Mouse (Mus musculus): ENCODE measurements around the gene Asb5. TPM values are rescaled to one million over a fixed set of nuclear protein-coding genes. Genes with fewer than 3 reads are reported as not detected.
A peak's percentile ranks its signal among the peaks of the same experiment; 100 is the strongest.
"Not testable (repeated sequence)": the region's sequence is repeated elsewhere in the genome, so short reads cannot be mapped to it uniquely, and the experiment has no call there.

Asb5 gene
- polyA plus RNA-seq, 1 experiment from 2014 or later: 1.1 TPM

- no peak for DNase-seq
- Histone ChIP-seq H3K27ac (ENCODE audit: low read depth) (no peak overlapping the region), H3K36me3 (replicated peaks; ENCODE audit: insufficient read depth, low read length) (no peaks in the 10 kb centered on the region), H3K4me2 (ENCODE audit: low read depth, low read length) (no peak overlapping the region), H3K4me1 (ENCODE audit: insufficient read depth) (0 out of 2 replicates have a peak, but pooled peaks cover 5% of the 10 kb centered on the region), H3K9ac (replicated peaks) (no peak overlapping the region), H3K4me3 (ENCODE audit: low read depth, low read length) (no peak overlapping the region), H3K9me3 (ENCODE audit: low read length) (no peaks in the 10 kb centered on the region), H3K27me3 (ENCODE audit: insufficient read depth, low read length) (no peaks in the 10 kb centered on the region)
- no peak for ATAC-seq
- WGBS (ENCODE audit: insufficient replicate concordance): 90% methylated on average over 2 of the region's 2 CpGs
- TF ChIP-seq EP300 (IDR thresholded peaks at IDR 0.05; ENCODE audit: low read depth) (no peak), CTCF (IDR thresholded peaks at IDR 0.05; ENCODE audit: low read depth) (no peak)
Observed at GRCm38 (mm10) chr8:54597386-54597785, 68.0 kb downstream of the Asb5 start.

GRCm38 (mm10) chr8:54600671-54601251 is 71.4 kb downstream of the Asb5 start, which contains the start of gene Spata4:
TSS of gene Spata4 (plus strand) at chr8:54600781.
- TF ChIP-seq EP300 (IDR thresholded peaks at IDR 0.05; ENCODE audit: low read depth): no peak
- no peak for TF ChIP-seq CTCF (IDR thresholded peaks at IDR 0.05; ENCODE audit: low read depth)
- peak within 1 kb of the TSS; percentile 54 for H3K4me2 ChIP-seq (ENCODE audit: low read depth, low read length)
- peak; percentile 53 for ATAC-seq
- H3K27ac ChIP-seq (ENCODE audit: low read depth): no peak within 1 kb of the TSS
- peak; percentile 41 for DNase-seq
- H3K4me3 ChIP-seq (ENCODE audit: low read depth, low read length): peak within 1 kb of the TSS; percentile 1; the same call in 1 of the 2 replicates
- no peaks in the 10 kb centered on the region for H3K9me3 ChIP-seq (ENCODE audit: low read length)
- 0 out of 2 replicates have a peak, but pooled peaks cover 5% of the 10 kb centered on the region for H3K4me1 ChIP-seq (ENCODE audit: insufficient read depth)
- no peaks in the 10 kb centered on the region for H3K27me3 ChIP-seq (ENCODE audit: insufficient read depth, low read length)
- H3K9ac ChIP-seq (replicated peaks): no peak within 1 kb of the TSS
- WGBS (ENCODE audit: insufficient replicate concordance): 18% methylated on average over 21 of the region's 21 CpGs
- H3K36me3 ChIP-seq (replicated peaks; ENCODE audit: insufficient read depth, low read length): no peaks in the 10 kb centered on the region

DNA sequence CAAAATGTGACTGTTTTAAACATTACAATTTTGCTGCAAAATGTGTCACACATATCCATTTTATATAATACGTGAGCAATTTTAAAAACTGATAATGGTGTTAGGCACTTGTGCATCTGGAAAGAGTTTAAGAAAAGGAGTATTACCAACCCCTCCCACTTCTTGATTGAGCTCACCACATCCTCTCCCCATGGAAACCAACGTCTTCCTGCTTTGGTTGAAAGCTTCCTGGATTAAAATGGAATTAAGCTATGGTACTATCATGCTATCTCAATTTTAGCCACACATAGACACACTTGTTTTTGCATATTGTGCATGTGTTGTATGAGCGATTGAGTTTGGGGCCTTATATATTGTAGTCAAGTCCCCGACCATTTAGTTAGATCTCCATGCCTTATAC is 74.1 kb downstream of the Asb5 start:
- no peak for TF ChIP-seq EP300 (IDR thresholded peaks at IDR 0.05; ENCODE audit: low read depth)
- no peak for TF ChIP-seq CTCF (IDR thresholded peaks at IDR 0.05; ENCODE audit: low read depth)
- no peak for DNase-seq
- H3K27me3 ChIP-seq (ENCODE audit: insufficient read depth, low read length): no peaks in the 10 kb centered on the region
- no peak overlapping the region for H3K4me3 ChIP-seq (ENCODE audit: low read depth, low read length)
- 0 out of 2 replicates have a peak, but pooled peaks cover 5% of the 10 kb centered on the region for H3K4me1 ChIP-seq (ENCODE audit: insufficient read depth)
- H3K36me3 ChIP-seq (replicated peaks; ENCODE audit: insufficient read depth, low read length): no peaks in the 10 kb centered on the region
- H3K27ac ChIP-seq (ENCODE audit: low read depth): no peak overlapping the region
- no peaks in the 10 kb centered on the region for H3K9me3 ChIP-seq (ENCODE audit: low read length)
- no peak for ATAC-seq
- WGBS (ENCODE audit: insufficient replicate concordance): 56% methylated on average over 4 of the region's 4 CpGs
- H3K4me2 ChIP-seq (ENCODE audit: low read depth, low read length): no peak overlapping the region
- no peak overlapping the region for H3K9ac ChIP-seq (replicated peaks)

GRCm38 (mm10) chr8:54609336-54609735 is 80.0 kb downstream of the Asb5 start:
- ATAC-seq: no peak

GRCm38 (mm10) chr8:54610238-54610637 is 80.9 kb downstream of the Asb5 start:
- H3K36me3 ChIP-seq (replicated peaks; ENCODE audit: insufficient read depth, low read length): no peaks in the 10 kb centered on the region
- no peak for DNase-seq
- ATAC-seq: no peak
- no peaks in the 10 kb centered on the region for H3K27me3 ChIP-seq (ENCODE audit: insufficient read depth, low read length)
- no peaks in the 10 kb centered on the region for H3K4me1 ChIP-seq (ENCODE audit: insufficient read depth)
- H3K27ac ChIP-seq (ENCODE audit: low read depth): no peak overlapping the region
- 65% methylated on average over 4 of the region's 4 CpGs for WGBS (ENCODE audit: insufficient replicate concordance)
- no peaks in the 10 kb centered on the region for H3K9me3 ChIP-seq (ENCODE audit: low read length)
- no peak overlapping the region for H3K4me2 ChIP-seq (ENCODE audit: low read depth, low read length)
- no peak overlapping the region for H3K9ac ChIP-seq (replicated peaks)
- H3K4me3 ChIP-seq (ENCODE audit: low read depth, low read length): no peak overlapping the region
- TF ChIP-seq EP300 (IDR thresholded peaks at IDR 0.05; ENCODE audit: low read depth) (no peak), CTCF (IDR thresholded peaks at IDR 0.05; ENCODE audit: low read depth) (no peak)

More at GRCm38 (mm10) chr8:54609336-54609735, 80.0 kb downstream of the Asb5 start:
- no peak overlapping the region for H3K9ac ChIP-seq (replicated peaks)
- TF ChIP-seq EP300 (IDR thresholded peaks at IDR 0.05; ENCODE audit: low read depth) (no peak), CTCF (IDR thresholded peaks at IDR 0.05; ENCODE audit: low read depth) (no peak)
- H3K4me2 ChIP-seq (ENCODE audit: low read depth, low read length): no peak overlapping the region
- no peaks in the 10 kb centered on the region for H3K9me3 ChIP-seq (ENCODE audit: low read length)
- no peak for DNase-seq
- no peak overlapping the region for H3K4me3 ChIP-seq (ENCODE audit: low read depth, low read length)
- H3K4me1 ChIP-seq (ENCODE audit: insufficient read depth): no peaks in the 10 kb centered on the region
- WGBS (ENCODE audit: insufficient replicate concordance): 73% methylated on average over 2 of the region's 2 CpGs
- no peaks in the 10 kb centered on the region for H3K36me3 ChIP-seq (replicated peaks; ENCODE audit: insufficient read depth, low read length)
- no peak overlapping the region for H3K27ac ChIP-seq (ENCODE audit: low read depth)
- no peaks in the 10 kb centered on the region for H3K27me3 ChIP-seq (ENCODE audit: insufficient read depth, low read length)

- 80% methylated on average over 17 of the region's 17 CpGs for WGBS (ENCODE audit: insufficient replicate concordance)
- H3K9ac ChIP-seq (replicated peaks); H3K9me3 ChIP-seq (ENCODE audit: low read length); H3K4me2 ChIP-seq (ENCODE audit: low read depth, low read length); ATAC-seq; H3K27me3 ChIP-seq (ENCODE audit: insufficient read depth, low read length); DNase-seq; H3K27ac ChIP-seq (ENCODE audit: low read depth); H3K4me3 ChIP-seq (ENCODE audit: low read depth, low read length); H3K36me3 ChIP-seq (replicated peaks; ENCODE audit: insufficient read depth, low read length); H3K4me1 ChIP-seq (ENCODE audit: insufficient read depth): not testable (repeated sequence)
Observed at GRCm38 (mm10) chr8:54616710-54617109, 87.3 kb downstream of the Asb5 start.

Other genes starting within 250 kb of the Asb5 start
- gene Spcs3, start 418 bp downstream of the Asb5 start, polyA plus RNA-seq (2015; fragmentation: Nextera tagmentation; extraction: Ambion mirVana): 36.0 and 41.5 TPM in 2 replicates
- not detected in 2 replicates for gene Spata4, start 71.2 kb downstream of the Asb5 start, polyA plus RNA-seq (2015; fragmentation: Nextera tagmentation; extraction: Ambion mirVana)

Data from liver, postnatal 0 days (tissue).